Mouse (Mus musculus) retina, postnatal 1 day (tissue): ENCODE measurements at regions not wholly inside any gene's neighbourhood (a gene's known extent, or its start where the extent isn't known, plus 50 kb on each side); places are given as distances from the start of the nearest gene placed in this dataset.
"Not testable (repeated sequence)": the region's sequence is repeated elsewhere in the genome, so short reads cannot be mapped to it uniquely, and the experiment has no call there.

ENCODE experiments used
- DNase-seq: peaks from one replicate; pipeline ENCODE4 v3.0.0-alpha.2; 2012

GRCm38 (mm10) chr14:19080001-19080400 is 185.9 kb upstream of the Ube2e2 start:
- DNase-seq, result not testable (repeated sequence)

GRCm38 (mm10) chr14:19041984-19042760 is 148.1 kb upstream of the Ube2e2 start:
- peak; percentile 80 for DNase-seq

GRCm38 (mm10) chr14:19020102-19020501 is 126.0 kb upstream of the Ube2e2 start:
- no peak for DNase-seq

- no peak for DNase-seq
These were observed 121.3 kb upstream of the Ube2e2 start for GRCm38 (mm10) chr14:19015406-19015805.

- DNase-seq, result not testable (repeated sequence)
These were observed 119.5 kb upstream of the Ube2e2 start for GRCm38 (mm10) chr14:19013558-19013957.

- DNase-seq, result no peak
These were observed 89.8 kb upstream of the Ube2e2 start for GRCm38 (mm10) chr14:18983901-18984300.

- DNase-seq, result no peak
These were observed 69.8 kb upstream of the Ube2e2 start for GRCm38 (mm10) chr14:18963864-18964263.

- no peak for DNase-seq
These were observed 69.2 kb upstream of the Ube2e2 start for GRCm38 (mm10) chr14:18963287-18963686.
